Mouse (Mus musculus) lung, embryonic 14.5 days (tissue): ENCODE results near the gene Cog5. TPM values are rescaled to one million over a fixed set of nuclear protein-coding genes. Genes with fewer than 3 reads are reported as not detected.

ENCODE experiments used
- ATAC-seq: fragments of 200-750 bp; cut with Nextera tagmentation; 2 replicates; pipeline ENCODE4 v1.8.0; 2017; ENCODE audit warnings: mild to moderate bottlenecking, moderate TSS enrichment, moderate library complexity; ENCODE audit not compliant: insufficient read depth
- DNase-seq: peaks from one replicate; pipeline ENCODE4 v3.0.0-alpha.2; 2015
- H3K27ac ChIP-seq: fragments of 300-500 bp; sonication (generic); 2 replicates; pipeline ENCODE4 v1.5.1; 2014; ENCODE audit warnings: low read depth, mild to moderate bottlenecking, moderate library complexity
- H3K27me3 ChIP-seq: fragments of 300-500 bp; sonication (generic); 2 replicates; pipeline ENCODE4 v1.6.1; 2014; ENCODE audit warnings: low read length, control low read depth; ENCODE audit not compliant: insufficient read depth
- H3K36me3 ChIP-seq: fragments of 300-500 bp; sonication (generic); 2 replicates; pipeline ENCODE4 v1.6.1; 2014; ENCODE audit warnings: control low read depth; ENCODE audit not compliant: insufficient read depth
- H3K4me1 ChIP-seq: fragments of 300-500 bp; sonication (generic); 2 replicates; pipeline ENCODE4 v1.6.1; 2014; ENCODE audit warnings: antibody characterized with exemption, control low read depth; ENCODE audit not compliant: insufficient read depth
- H3K4me2 ChIP-seq: fragments of 300-500 bp; sonication (generic); 2 replicates; pipeline ENCODE4 v1.6.1; 2014; ENCODE audit warnings: mild to moderate bottlenecking
- H3K4me3 ChIP-seq: fragments of 300-500 bp; sonication (generic); 2 replicates; pipeline ENCODE4 v1.5.1; 2014; ENCODE audit warnings: low read depth, low read length
- H3K9ac ChIP-seq: fragments of 300-500 bp; sonication (generic); 2 replicates; pipeline ENCODE4 v1.6.1; 2014
- H3K9me3 ChIP-seq: fragments of 300-500 bp; sonication (generic); 2 replicates; pipeline ENCODE4 v1.6.1; 2016; ENCODE audit warnings: low read depth, low read length, control low read depth
- CTCF ChIP-seq: IDR thresholded peaks from 2 replicates; pipeline ENCODE4 v1.5.1; 2016; ENCODE audit warnings: antibody characterized with exemption, low read depth
- WGBS: fragments of 180-500 bp; shearing (Covaris S2); extraction: QIAGEN DNeasy Blood & Tissue Kit; methylation state at CpG from one replicate; pipeline ENCODE4 v1.1.7; 2014; 5-methylcytosine and 5-hydroxymethylcytosine counted together
- polyA plus RNA-seq: library from polyadenylated mRNA; unstranded; fragments of >200 nt; fragmentation: Nextera tagmentation; extraction: Ambion mirVana; gene quantifications from 2 replicates; pipeline ENCODE4 v1.2.1, GENCODE M21; 2014

Cog5 gene
- polyA plus RNA-seq, 1 experiment from 2014 or later: 34.0 TPM

DNA sequence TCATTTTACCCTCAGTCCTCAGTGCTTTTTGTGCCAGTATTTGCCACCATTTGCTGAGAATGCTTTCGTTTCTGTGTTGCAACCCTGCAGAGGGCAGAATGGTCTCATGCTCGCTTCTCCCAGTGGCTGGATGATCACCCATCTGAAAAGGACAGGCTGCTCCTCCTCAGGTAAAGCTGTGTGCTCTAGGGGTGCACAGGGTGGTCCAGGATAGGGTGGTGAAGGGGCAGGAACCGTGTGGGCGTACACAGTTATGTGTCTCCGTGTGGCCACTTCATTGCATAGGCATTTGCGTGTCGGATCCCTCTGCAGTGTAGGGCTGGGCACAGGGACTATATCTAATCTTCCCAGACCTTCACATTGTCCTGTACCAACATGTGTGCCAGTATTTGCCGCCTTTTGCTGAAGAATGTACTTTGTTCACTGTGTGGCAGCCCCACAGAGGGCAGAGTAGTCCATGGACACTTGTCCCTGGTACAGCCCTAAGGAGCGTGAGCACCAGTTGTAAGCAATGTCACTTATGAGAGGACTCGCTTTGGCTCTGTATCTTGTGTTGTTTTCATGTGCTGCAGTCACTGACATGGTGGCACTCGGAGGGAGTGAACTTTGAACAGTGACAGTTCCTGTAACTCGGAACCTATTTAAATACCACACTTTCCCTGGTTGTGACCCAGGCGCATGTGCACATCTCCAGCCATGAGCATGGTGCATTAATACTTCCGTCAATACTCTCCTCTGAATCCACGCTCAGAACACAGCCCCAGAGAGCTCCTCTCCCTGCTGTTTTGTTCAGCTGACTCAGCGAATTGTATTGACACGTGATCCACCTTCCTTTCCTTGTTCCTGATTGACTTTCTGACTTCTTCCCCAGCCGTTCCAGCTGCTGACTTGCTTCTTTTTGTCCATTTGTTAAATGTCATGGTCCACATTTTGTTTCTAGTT is 266.1 kb downstream of the Cog5 start:
- no peaks in the 10 kb centered on the region for H3K9me3 ChIP-seq
- DNase-seq (no peak), ATAC-seq (no peak)
- no peak overlapping the region for H3K4me3 ChIP-seq
- WGBS: 79% methylated on average over 18 of the region's 18 CpGs
- no peak overlapping the region for H3K4me2 ChIP-seq
- H3K4me1 ChIP-seq: no peaks in the 10 kb centered on the region
- peaks cover 19% of the 10 kb centered on the region for H3K36me3 ChIP-seq
- no peak overlapping the region for H3K27ac ChIP-seq
- no peak for TF ChIP-seq CTCF
- H3K27me3 ChIP-seq: no peaks in the 10 kb centered on the region
- no peak overlapping the region for H3K9ac ChIP-seq

DNA sequence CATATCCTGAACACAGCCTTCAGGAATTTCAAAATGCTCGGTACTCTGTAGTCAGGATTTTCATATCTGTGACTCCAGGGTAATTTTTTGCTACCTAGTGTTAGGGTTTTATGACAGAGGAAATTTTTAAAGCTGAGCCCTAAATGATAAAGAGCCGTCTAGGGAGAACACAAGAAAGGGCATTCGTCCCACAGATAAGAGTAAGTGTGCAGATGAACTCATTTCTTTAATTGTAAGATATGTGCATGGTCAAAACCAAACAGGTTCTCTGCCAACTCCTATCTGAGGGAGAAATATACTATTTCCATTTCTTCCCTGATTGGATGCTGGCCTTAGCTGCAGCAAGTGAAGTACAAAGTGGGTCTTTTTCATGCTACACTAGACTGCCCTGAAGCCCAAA is 269.5 kb downstream of the Cog5 start:
- DNase-seq (no peak), ATAC-seq (no peak)
- TF ChIP-seq CTCF: no peak
- no peak overlapping the region for H3K9ac ChIP-seq
- H3K9me3 ChIP-seq: no peaks in the 10 kb centered on the region
- H3K4me3 ChIP-seq: no peak overlapping the region
- no peak overlapping the region for H3K27ac ChIP-seq
- no peaks in the 10 kb centered on the region for H3K4me1 ChIP-seq
- no peaks in the 10 kb centered on the region for H3K27me3 ChIP-seq
- H3K36me3 ChIP-seq: peaks cover 44% of the 10 kb centered on the region
- no peak overlapping the region for H3K4me2 ChIP-seq
- 69% methylated on average over 3 of the region's 3 CpGs for WGBS

DNA sequence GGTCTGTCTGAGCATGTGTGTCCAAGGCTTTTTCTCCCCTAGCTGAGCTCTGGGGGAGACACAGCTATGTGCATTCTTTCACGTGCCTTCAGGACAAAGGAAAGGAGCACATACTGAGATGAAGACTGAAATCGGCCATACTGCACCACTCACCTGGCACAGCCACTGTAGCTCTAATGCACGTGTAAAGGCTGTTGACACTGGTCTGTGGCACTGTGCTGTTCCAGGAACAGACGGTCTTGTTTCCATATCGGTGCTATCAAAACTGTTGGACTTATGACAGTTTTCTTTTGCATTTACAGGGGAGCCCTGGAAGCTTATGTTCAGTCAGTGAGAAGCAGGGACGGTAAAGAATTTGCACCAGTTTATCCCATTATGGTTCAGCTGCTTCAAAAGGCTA is 270.7 kb downstream of the Cog5 start:
- no peaks in the 10 kb centered on the region for H3K9me3 ChIP-seq
- 84% methylated on average over 6 of the region's 6 CpGs for WGBS
- no peak overlapping the region for H3K27ac ChIP-seq
- H3K4me3 ChIP-seq: no peak overlapping the region
- no peak for DNase-seq
- H3K4me1 ChIP-seq: no peaks in the 10 kb centered on the region
- TF ChIP-seq CTCF: no peak
- H3K36me3 ChIP-seq: peaks cover 53% of the 10 kb centered on the region
- no peak overlapping the region for H3K4me2 ChIP-seq
- no peak for ATAC-seq
- no peaks in the 10 kb centered on the region for H3K27me3 ChIP-seq
- H3K9ac ChIP-seq: no peak overlapping the region

DNA sequence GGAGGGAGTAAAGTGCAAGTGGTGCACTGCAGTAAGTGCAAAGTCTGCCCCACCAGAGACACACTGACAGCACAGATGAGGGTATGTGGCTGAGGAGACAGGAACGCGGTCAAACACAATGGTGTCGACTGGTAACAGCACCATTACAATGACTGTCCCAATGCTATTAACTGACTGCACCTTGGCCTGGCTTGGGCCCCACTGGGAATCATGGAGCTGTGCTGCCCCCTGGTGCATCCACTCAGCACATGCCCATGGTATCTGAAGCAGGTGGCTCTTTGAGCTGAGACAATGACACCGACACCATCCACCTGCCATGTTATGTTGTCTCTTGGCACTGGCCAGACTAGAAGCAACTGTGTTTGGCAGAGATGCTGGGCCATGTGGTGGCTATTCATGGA is 272.0 kb downstream of the Cog5 start:
- no peak overlapping the region for H3K9ac ChIP-seq
- H3K4me1 ChIP-seq: no peaks in the 10 kb centered on the region
- WGBS: 55% methylated on average over 4 of the region's 4 CpGs
- DNase-seq (peak; percentile 70), ATAC-seq (peak; percentile 39; the same call in 1 of the 2 replicates)
- H3K36me3 ChIP-seq: peaks cover 66% of the 10 kb centered on the region
- no peak overlapping the region for H3K4me2 ChIP-seq
- no peaks in the 10 kb centered on the region for H3K27me3 ChIP-seq
- no peaks in the 10 kb centered on the region for H3K9me3 ChIP-seq
- H3K27ac ChIP-seq: no peak overlapping the region
- no peak overlapping the region for H3K4me3 ChIP-seq
- peak; percentile 82 for TF ChIP-seq CTCF

DNA sequence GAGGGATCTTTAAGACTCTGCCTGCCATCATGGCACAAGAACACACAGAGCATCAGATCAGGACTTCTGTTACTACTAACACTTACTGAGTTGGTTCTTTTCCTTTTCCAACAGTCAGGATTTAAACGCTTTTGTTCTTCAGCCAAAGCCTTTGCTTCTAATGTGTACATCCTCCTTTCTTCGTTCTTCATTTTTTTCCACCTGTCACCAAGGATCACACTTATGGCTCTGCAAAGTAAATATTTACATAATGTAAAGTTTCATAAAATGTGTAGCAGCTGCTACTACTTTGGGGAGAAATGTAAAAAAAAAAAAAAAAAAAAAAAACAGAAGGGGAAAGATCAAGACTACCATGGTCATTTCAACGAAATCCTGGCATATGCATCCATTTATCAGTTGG is 273.8 kb downstream of the Cog5 start:
- Histone ChIP-seq H3K36me3 (peaks cover 79% of the 10 kb centered on the region), H3K27me3 (no peaks in the 10 kb centered on the region)
- peak; percentile 64; the same call in 1 of the 2 replicates for ATAC-seq

DNA sequence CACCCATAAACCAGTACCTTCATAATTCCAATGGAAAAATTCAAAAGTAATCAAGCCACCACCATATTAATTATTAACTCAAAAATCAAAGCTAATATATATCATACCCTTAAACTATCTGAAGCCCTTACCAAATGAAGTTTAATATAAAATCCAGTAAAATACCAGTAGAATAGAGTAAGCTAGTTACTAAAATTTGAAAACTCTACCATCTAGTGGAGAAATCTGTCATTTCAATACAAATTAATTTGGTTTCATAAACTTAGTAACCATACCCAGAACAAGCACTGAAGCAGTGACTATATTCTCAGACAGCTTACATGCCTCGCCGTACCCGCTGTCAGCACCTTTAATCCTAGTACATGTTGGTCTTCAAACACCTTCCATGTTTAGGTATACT is 277.1 kb downstream of the Cog5 start:
- WGBS: 94% methylated on average over 3 of the region's 3 CpGs
- H3K4me3 ChIP-seq: no peak overlapping the region
- no peak overlapping the region for H3K4me2 ChIP-seq
- no peak overlapping the region for H3K27ac ChIP-seq
- H3K9ac ChIP-seq: no peak overlapping the region
- TF ChIP-seq CTCF: no peak
- ATAC-seq: no peak
- H3K9me3 ChIP-seq: no peaks in the 10 kb centered on the region
- no peaks in the 10 kb centered on the region for H3K27me3 ChIP-seq
- peaks cover 76% of the 10 kb centered on the region for H3K36me3 ChIP-seq
- no peaks in the 10 kb centered on the region for H3K4me1 ChIP-seq
- DNase-seq: peak; percentile 27

More for the DNA sequence above, 273.8 kb downstream of the Cog5 start:
- H3K4me2 ChIP-seq: no peak overlapping the region
- peak overlapping the region; percentile 6; the same call in 1 of the 2 replicates for H3K27ac ChIP-seq
- no peak for TF ChIP-seq CTCF
- no peak overlapping the region for H3K9ac ChIP-seq
- H3K9me3 ChIP-seq: no peaks in the 10 kb centered on the region
- H3K4me3 ChIP-seq: no peak overlapping the region
- no peaks in the 10 kb centered on the region for H3K4me1 ChIP-seq
- peak; percentile 68 for DNase-seq
- WGBS: 29% methylated on average over 3 of the region's 3 CpGs

DNA sequence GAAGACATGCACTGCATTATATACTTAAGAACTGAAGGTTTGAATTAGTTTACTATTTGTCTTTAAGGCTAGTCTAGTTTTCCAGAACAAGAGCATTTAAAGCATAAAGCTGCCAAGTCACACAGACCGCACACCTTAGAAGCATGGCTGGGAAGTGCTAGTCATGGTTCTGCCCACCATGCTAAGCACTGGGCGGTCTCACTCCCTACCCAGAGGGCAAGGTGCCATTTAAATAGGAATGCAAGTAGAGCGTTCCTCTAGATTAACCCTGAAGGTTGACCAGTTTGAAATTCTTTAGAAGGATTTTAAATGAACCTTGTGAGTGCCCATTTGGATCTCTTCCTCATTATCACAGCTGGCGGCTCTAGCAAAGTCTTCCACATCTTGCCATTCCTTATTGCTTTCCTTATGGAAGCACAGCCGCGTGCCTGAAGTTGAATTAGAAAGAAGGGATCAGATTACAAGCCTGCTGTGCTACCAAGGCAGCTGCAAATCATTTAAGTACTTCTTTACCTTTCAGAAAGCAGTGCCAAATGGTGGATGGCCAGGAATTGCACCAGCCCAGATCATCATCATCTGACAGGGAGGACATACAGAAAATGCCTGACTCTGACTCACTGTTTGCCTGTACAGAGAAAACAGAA is 282.1 kb downstream of the Cog5 start:
- Histone ChIP-seq H3K9me3 (no peaks in the 10 kb centered on the region), H3K4me3 (no peak overlapping the region), H3K4me2 (no peak overlapping the region), H3K27ac (no peak overlapping the region), H3K36me3 (peaks cover 80% of the 10 kb centered on the region), H3K4me1 (no peaks in the 10 kb centered on the region), H3K9ac (no peak overlapping the region), H3K27me3 (no peaks in the 10 kb centered on the region)
- DNase-seq: no peak
- WGBS: 48% methylated on average over 6 of the region's 6 CpGs
- no peak for ATAC-seq
- TF ChIP-seq CTCF: no peak
